Comparison of ENCODE assay signal across 17 mouse cellular contexts in genomic region chr6:48600594-48600993, GRCm38 (mm10). TPM values are rescaled to one million over a fixed set of nuclear protein-coding genes. Genes with fewer than 3 reads are reported as not detected.
DNase-seq lines count a peak whose midpoint lies in the region; ATAC-seq and TF ChIP-seq lines count a peak whose summit lies in the region.
"Had no signal": no experiment of that assay in that cellular context is flagged by ENCODE, and none has a peak within 500 bp of the region (broad histone marks: within the 10 kb centered on the region; RNA-seq: fewer than 3 reads in every experiment).

No protein-coding gene starts in this region.

- 0 out of 2 replicates have a peak overlapping the region, but pooled peaks have one; percentile 94 for H3K27ac ChIP-seq in forebrain, embryonic 10.5 days
- H3K27ac ChIP-seq in forebrain, embryonic 11.5 days (ENCODE audit: low read depth, low read length), result no peak overlapping the region
- H3K27ac ChIP-seq in left cerebral cortex, adult 2 months, result peak overlapping the region; percentile 93
- peak overlapping the region; percentile 94; the same call in 1 of the 2 replicates for H3K27ac ChIP-seq in hindbrain, postnatal 0 days
- peak overlapping the region; percentile 78; the same call in 1 of the 2 replicates for H3K27ac ChIP-seq in midbrain, postnatal 0 days (ENCODE audit: low read depth, low read length)

- peaks cover 64% of the 10 kb centered on the region for H3K36me3 ChIP-seq in forebrain, embryonic 10.5 days (replicated peaks)
- H3K36me3 ChIP-seq in forebrain, embryonic 11.5 days (ENCODE audit: control insufficient read depth, insufficient read depth, low read length), result peaks cover 25% of the 10 kb centered on the region
- H3K36me3 ChIP-seq in hindbrain, postnatal 0 days (ENCODE audit: insufficient read depth, low read length), result peaks cover 39% of the 10 kb centered on the region
- H3K36me3 ChIP-seq in midbrain, postnatal 0 days (ENCODE audit: insufficient read depth, low read length), result peaks cover 41% of the 10 kb centered on the region

- H3K4me1 ChIP-seq in forebrain, embryonic 10.5 days, result peaks cover 26% of the 10 kb centered on the region
- H3K4me1 ChIP-seq in forebrain, embryonic 11.5 days (replicated peaks; ENCODE audit: control insufficient read depth, insufficient read depth, low read length), result peaks cover 6% of the 10 kb centered on the region
- peaks cover 8% of the 10 kb centered on the region for H3K4me1 ChIP-seq in hindbrain, postnatal 0 days (ENCODE audit: insufficient read depth, low read length)
- 0 out of 2 replicates have a peak, but pooled peaks cover 4% of the 10 kb centered on the region for H3K4me1 ChIP-seq in midbrain, postnatal 0 days (ENCODE audit: insufficient read depth, low read length)

- H3K27me3 ChIP-seq in forebrain, embryonic 10.5 days (ENCODE audit: poor library complexity, severe bottlenecking), result no peaks in the 10 kb centered on the region
- no peaks in the 10 kb centered on the region for H3K27me3 ChIP-seq in forebrain, embryonic 11.5 days (ENCODE audit: control insufficient read depth, insufficient read depth, low read length)
- no peaks in the 10 kb centered on the region for H3K27me3 ChIP-seq in hindbrain, postnatal 0 days (ENCODE audit: insufficient read depth, low read length)
- H3K27me3 ChIP-seq in midbrain, postnatal 0 days (ENCODE audit: insufficient read depth, low read length), result no peaks in the 10 kb centered on the region
- H3K27me3 ChIP-seq: limb, embryonic 13.5 days had no signal

- H3K4me2 ChIP-seq in forebrain, embryonic 11.5 days (ENCODE audit: low read depth, low read length, severe bottlenecking), result no peak overlapping the region
- no peak overlapping the region for H3K4me2 ChIP-seq in hindbrain, postnatal 0 days (ENCODE audit: low read depth, low read length)
- H3K4me2 ChIP-seq in midbrain, postnatal 0 days (ENCODE audit: low read depth, low read length, poor library complexity, severe bottlenecking), result no peak overlapping the region

- H3K9me3 ChIP-seq in forebrain, embryonic 10.5 days, result peaks cover 27% of the 10 kb centered on the region
- peaks cover 11% of the 10 kb centered on the region for H3K9me3 ChIP-seq in forebrain, embryonic 11.5 days (ENCODE audit: control insufficient read depth, low read length)
- 0 out of 2 replicates have a peak, but pooled peaks cover 3% of the 10 kb centered on the region for H3K9me3 ChIP-seq in hindbrain, postnatal 0 days (ENCODE audit: low read length)
- peaks cover 13% of the 10 kb centered on the region; the same call in 1 of the 2 replicates for H3K9me3 ChIP-seq in midbrain, postnatal 0 days (ENCODE audit: low read length)

- intact Hi-C loops in left cerebral cortex, adult 2 months (cut with DNase I), result no loop called here
- intact Hi-C loops in left cerebral cortex, postnatal 10 days (cut with DNase I), result no loop called here

- ATAC-seq in forebrain, embryonic 11.5 days (replicated peaks; ENCODE audit: low FRiP score), result no peak
- ATAC-seq in hindbrain, postnatal 0 days, result no peak
- no peak for ATAC-seq in midbrain, postnatal 0 days (ENCODE audit: low FRiP score)
- no peak for ATAC-seq in megakaryocyte-erythroid progenitor cell, adult 5-6 weeks (replicated peaks; ENCODE audit: low FRiP score, low TSS enrichment, poor library complexity, severe bottlenecking)

- no peak for TF ChIP-seq CTCF in left cerebral cortex, adult 2 months (IDR thresholded peaks at IDR 0.05)
- no peak for TF ChIP-seq CTCF in hindbrain, postnatal 0 days (IDR thresholded peaks at IDR 0.05; ENCODE audit: low read depth)
- no peak for TF ChIP-seq CTCF in midbrain, postnatal 0 days (IDR thresholded peaks at IDR 0.05)

- no peak overlapping the region for H3K4me3 ChIP-seq in forebrain, embryonic 10.5 days
- no peak overlapping the region for H3K4me3 ChIP-seq in forebrain, embryonic 11.5 days (ENCODE audit: low read depth, low read length)
- no peak overlapping the region for H3K4me3 ChIP-seq in left cerebral cortex, adult 2 months
- H3K4me3 ChIP-seq in hindbrain, postnatal 0 days (ENCODE audit: low read length), result no peak overlapping the region
- no peak overlapping the region for H3K4me3 ChIP-seq in midbrain, postnatal 0 days (ENCODE audit: low read depth, low read length)

- DNase-seq in forebrain, embryonic 10.5 days (ENCODE audit: extremely low spot score, low spot score), result no peak
- DNase-seq in forebrain, embryonic 11.5 days (ENCODE audit: low spot score), result no peak
- no peak for DNase-seq in left cerebral cortex, adult 2 months (ENCODE audit: extremely low spot score in 1 of 2, low spot score in 2 of 2)
- no peak for DNase-seq in left cerebral cortex, postnatal 10 days (ENCODE audit: extremely low spot score in 1 of 2, low spot score in 2 of 2)
- no peak for DNase-seq in hindbrain, postnatal 0 days (ENCODE audit: low spot score)
- DNase-seq in midbrain, postnatal 0 days (ENCODE audit: low spot score), result no peak
- no peak for DNase-seq in frontal cortex, postnatal 10 days (ENCODE audit: low spot score in 2 of 2)
- DNase-seq: cerebellum, postnatal 25 days; heart, adult 2 months; retina, postnatal 1 day had no signal

- 76% methylated on average over 1 of the region's 1 CpGs for WGBS in forebrain, embryonic 10.5 days
- WGBS in forebrain, embryonic 11.5 days, result 88% methylated on average over 1 of the region's 1 CpGs
- 100% methylated on average over 1 of the region's 1 CpGs for WGBS in hindbrain, postnatal 0 days
- 90% methylated on average over 1 of the region's 1 CpGs for WGBS in midbrain, postnatal 0 days

- H3K9ac ChIP-seq in forebrain, embryonic 11.5 days (ENCODE audit: low read length), result no peak overlapping the region
- no peak overlapping the region for H3K9ac ChIP-seq in hindbrain, postnatal 0 days (replicated peaks; ENCODE audit: low read length)
- H3K9ac ChIP-seq in midbrain, postnatal 0 days (replicated peaks; ENCODE audit: low read length, poor library complexity, severe bottlenecking), result no peak overlapping the region

RNA-seq across cellular contexts. Expression of gene Zfp775, which starts 1.3 kb away (rescaled TPM):
- polyA plus RNA-seq in forebrain, embryonic 10.5 days (2016; fragmentation: Nextera tagmentation; extraction: Ambion mirVana), result 8.8 and 11.1 TPM in 2 replicates
- polyA plus RNA-seq in forebrain, embryonic 11.5 days (2014; fragmentation: Nextera tagmentation; extraction: Ambion mirVana), result 12.7 and 14.2 TPM in 2 replicates
- total RNA-seq in left cerebral cortex, adult 2 months (2021), result 1 to 10 TPM; 6.3 to 8.3 TPM
- 1 to 10 TPM; 5.8 to 6.8 TPM for total RNA-seq in left cerebral cortex, postnatal 10 days (2021)
- 11.6 and 13.5 TPM in 2 replicates for total RNA-seq in hindbrain, postnatal 0 days (2014; rRNA removed)
- polyA plus RNA-seq in hindbrain, postnatal 0 days (2015; fragmentation: Nextera tagmentation; extraction: Ambion mirVana), result 7.2 and 8.8 TPM in 2 replicates
- total RNA-seq in midbrain, postnatal 0 days (2014; rRNA removed), result 8.6 and 9.5 TPM in 2 replicates
- polyA plus RNA-seq in midbrain, postnatal 0 days (2015; fragmentation: Nextera tagmentation; extraction: Ambion mirVana), result 8.6 and 9.5 TPM in 2 replicates
- 1.7 and 1.9 TPM in 2 replicates for total RNA-seq in megakaryocyte-erythroid progenitor cell, adult 5-6 weeks (2014; fragmentation: Nextera tagmentation)
- total RNA-seq in megakaryocyte-erythroid progenitor cell, adult 5-6 weeks (2017), result 2.0 and 3.0 TPM in 2 replicates

RNA-seq across cellular contexts. Expression of gene Gm44965, which starts 6.9 kb away (rescaled TPM):
- polyA plus RNA-seq in forebrain, embryonic 10.5 days (2016; fragmentation: Nextera tagmentation; extraction: Ambion mirVana), result 1.2 and 2.3 TPM in 2 replicates
- 0.67 TPM in 1 of 2 replicates, not detected in the other for polyA plus RNA-seq in forebrain, embryonic 11.5 days (2014; fragmentation: Nextera tagmentation; extraction: Ambion mirVana)
- total RNA-seq in left cerebral cortex, adult 2 months (2021), result not detected
- total RNA-seq in left cerebral cortex, postnatal 10 days (2021), result not detected
- not detected in 2 replicates for total RNA-seq in hindbrain, postnatal 0 days (2014; rRNA removed)
- 0.54 TPM in 1 of 2 replicates, not detected in the other for polyA plus RNA-seq in hindbrain, postnatal 0 days (2015; fragmentation: Nextera tagmentation; extraction: Ambion mirVana)
- total RNA-seq in midbrain, postnatal 0 days (2014; rRNA removed), result not detected in 2 replicates
- polyA plus RNA-seq in midbrain, postnatal 0 days (2015; fragmentation: Nextera tagmentation; extraction: Ambion mirVana), result 0.75 and 1.7 TPM in 2 replicates
- not detected in 2 replicates for total RNA-seq in megakaryocyte-erythroid progenitor cell, adult 5-6 weeks (2014; fragmentation: Nextera tagmentation)
- not detected in 2 replicates for total RNA-seq in megakaryocyte-erythroid progenitor cell, adult 5-6 weeks (2017)
- total RNA-seq: heart, adult 2 months; layer of hippocampus, postnatal 10 days had no signal
- polyA plus RNA-seq: embryonic facial prominence, embryonic 14.5 days; heart, adult 2 months; kidney, embryonic 16.5 days; limb, embryonic 13.5 days had no signal

RNA-seq across cellular contexts. Expression of gene Repin1, which starts 6.9 kb away (rescaled TPM):
- polyA plus RNA-seq in forebrain, embryonic 10.5 days (2016; fragmentation: Nextera tagmentation; extraction: Ambion mirVana), result 53.1 and 56.8 TPM in 2 replicates
- polyA plus RNA-seq in forebrain, embryonic 11.5 days (2014; fragmentation: Nextera tagmentation; extraction: Ambion mirVana), result 50.2 and 50.6 TPM in 2 replicates
- total RNA-seq in left cerebral cortex, adult 2 months (2021), result 10 to 100 TPM; 56.5 to 58.0 TPM
- 10 to 100 TPM; 28.0 to 29.5 TPM for total RNA-seq in left cerebral cortex, postnatal 10 days (2021)
- total RNA-seq in hindbrain, postnatal 0 days (2014; rRNA removed), result 83.1 and 86.9 TPM in 2 replicates
- 40.6 and 41.2 TPM in 2 replicates for polyA plus RNA-seq in hindbrain, postnatal 0 days (2015; fragmentation: Nextera tagmentation; extraction: Ambion mirVana)
- 76.5 and 91.5 TPM in 2 replicates for total RNA-seq in midbrain, postnatal 0 days (2014; rRNA removed)
- polyA plus RNA-seq in midbrain, postnatal 0 days (2015; fragmentation: Nextera tagmentation; extraction: Ambion mirVana), result 41.2 and 42.8 TPM in 2 replicates
- 9.7 and 17.1 TPM in 2 replicates for total RNA-seq in megakaryocyte-erythroid progenitor cell, adult 5-6 weeks (2014; fragmentation: Nextera tagmentation)
- total RNA-seq in megakaryocyte-erythroid progenitor cell, adult 5-6 weeks (2017), result 9.8 and 14.7 TPM in 2 replicates

RNA-seq across cellular contexts. Expression of gene Gm45021, which starts 11.2 kb away (rescaled TPM):
- not detected in 2 replicates for polyA plus RNA-seq in forebrain, embryonic 10.5 days (2016; fragmentation: Nextera tagmentation; extraction: Ambion mirVana)
- polyA plus RNA-seq in forebrain, embryonic 11.5 days (2014; fragmentation: Nextera tagmentation; extraction: Ambion mirVana), result not detected in 2 replicates
- not detected for total RNA-seq in left cerebral cortex, adult 2 months (2021)
- total RNA-seq in left cerebral cortex, postnatal 10 days (2021), result not detected
- not detected in 2 replicates for total RNA-seq in hindbrain, postnatal 0 days (2014; rRNA removed)
- not detected in 2 replicates for polyA plus RNA-seq in hindbrain, postnatal 0 days (2015; fragmentation: Nextera tagmentation; extraction: Ambion mirVana)
- not detected in 2 replicates for total RNA-seq in midbrain, postnatal 0 days (2014; rRNA removed)
- not detected in 2 replicates for polyA plus RNA-seq in midbrain, postnatal 0 days (2015; fragmentation: Nextera tagmentation; extraction: Ambion mirVana)
- total RNA-seq in megakaryocyte-erythroid progenitor cell, adult 5-6 weeks (2014; fragmentation: Nextera tagmentation), result not detected in 2 replicates
- total RNA-seq in megakaryocyte-erythroid progenitor cell, adult 5-6 weeks (2017), result not detected in 2 replicates
- total RNA-seq: adrenal gland, adult 8-10 months; heart, adult 2 months; heart, postnatal 25 days; layer of hippocampus, postnatal 10 days had no signal
- polyA plus RNA-seq: embryonic facial prominence, embryonic 14.5 days; heart, adult 2 months; kidney, embryonic 16.5 days; limb, embryonic 13.5 days had no signal

RNA-seq across cellular contexts. Expression of gene AI854703, which starts 26.0 kb away (rescaled TPM):
- 0.46 and 0.83 TPM in 2 replicates for polyA plus RNA-seq in forebrain, embryonic 10.5 days (2016; fragmentation: Nextera tagmentation; extraction: Ambion mirVana)
- 0.48 and 0.60 TPM in 2 replicates for polyA plus RNA-seq in forebrain, embryonic 11.5 days (2014; fragmentation: Nextera tagmentation; extraction: Ambion mirVana)
- total RNA-seq in left cerebral cortex, adult 2 months (2021), result 10 to 100 TPM; 14.9 to 17.1 TPM
- 10 to 100 TPM; 17.1 to 17.3 TPM for total RNA-seq in left cerebral cortex, postnatal 10 days (2021)
- 53.3 and 54.9 TPM in 2 replicates for total RNA-seq in hindbrain, postnatal 0 days (2014; rRNA removed)
- polyA plus RNA-seq in hindbrain, postnatal 0 days (2015; fragmentation: Nextera tagmentation; extraction: Ambion mirVana), result 29.3 and 30.2 TPM in 2 replicates
- 51.7 and 57.1 TPM in 2 replicates for total RNA-seq in midbrain, postnatal 0 days (2014; rRNA removed)
- 28.5 and 30.2 TPM in 2 replicates for polyA plus RNA-seq in midbrain, postnatal 0 days (2015; fragmentation: Nextera tagmentation; extraction: Ambion mirVana)
- total RNA-seq in megakaryocyte-erythroid progenitor cell, adult 5-6 weeks (2014; fragmentation: Nextera tagmentation), result 1.9 and 4.2 TPM in 2 replicates
- 1.4 and 3.0 TPM in 2 replicates for total RNA-seq in megakaryocyte-erythroid progenitor cell, adult 5-6 weeks (2017)
